Mouse (Mus musculus): ENCODE results near the gene Camta2. TPM values are rescaled to one million over a fixed set of nuclear protein-coding genes. Genes with fewer than 3 reads are reported as not detected.
A peak's percentile ranks its signal among the peaks of the same experiment; 100 is the strongest.

Camta2 gene
- total RNA-seq, 2 experiments from 2014 or later, result 1.5 to 18.7 TPM

GRCm38 (mm10) chr11:70667271-70668150 lies 20.4 kb downstream of the Camta2 start:
- ATAC-seq (replicated peaks; ENCODE audit: poor library complexity, severe bottlenecking), result peak; percentile 29

DNA sequence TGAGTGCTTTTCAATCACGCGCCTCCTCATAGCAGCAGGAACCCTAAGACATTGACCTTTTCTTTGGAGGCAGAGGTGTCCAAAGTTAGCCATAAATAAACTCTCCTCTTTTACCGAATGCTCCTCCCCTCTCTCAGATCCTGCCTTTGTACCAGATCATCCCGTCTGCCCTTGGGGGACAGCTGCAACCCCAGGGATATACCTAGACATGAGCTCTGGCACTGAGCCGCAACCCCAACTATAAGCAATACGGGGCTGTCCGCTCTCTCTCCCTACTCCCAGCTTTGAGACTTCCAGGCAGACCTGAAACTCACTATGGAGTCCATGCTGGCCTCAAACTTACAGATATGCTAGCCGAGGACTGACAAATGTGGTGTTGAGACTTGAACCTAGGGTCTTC lies 21.2 kb downstream of the Camta2 start:
- ATAC-seq (replicated peaks; ENCODE audit: poor library complexity, severe bottlenecking), result no peak

DNA sequence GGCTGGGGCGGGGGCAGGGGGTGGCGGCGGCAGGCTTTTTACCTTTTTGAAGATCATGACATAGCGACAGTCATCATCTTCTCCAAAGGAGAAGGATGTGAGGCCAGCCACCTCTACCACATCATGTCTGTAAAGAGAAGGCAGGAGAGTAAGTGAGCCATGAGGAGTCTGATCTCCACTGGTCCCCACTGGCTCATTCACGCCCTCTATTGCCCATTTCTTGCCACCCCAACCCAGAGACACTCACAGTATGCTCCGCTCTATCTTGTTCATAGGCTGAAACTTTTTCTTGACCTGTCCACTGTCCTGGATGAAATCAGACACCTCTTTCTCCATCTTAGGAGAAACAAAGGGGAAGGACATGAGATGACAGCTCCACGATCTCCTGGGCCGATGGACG lies 23.2 kb downstream of the Camta2 start:
- ATAC-seq (replicated peaks; ENCODE audit: poor library complexity, severe bottlenecking), result no peak

DNA sequence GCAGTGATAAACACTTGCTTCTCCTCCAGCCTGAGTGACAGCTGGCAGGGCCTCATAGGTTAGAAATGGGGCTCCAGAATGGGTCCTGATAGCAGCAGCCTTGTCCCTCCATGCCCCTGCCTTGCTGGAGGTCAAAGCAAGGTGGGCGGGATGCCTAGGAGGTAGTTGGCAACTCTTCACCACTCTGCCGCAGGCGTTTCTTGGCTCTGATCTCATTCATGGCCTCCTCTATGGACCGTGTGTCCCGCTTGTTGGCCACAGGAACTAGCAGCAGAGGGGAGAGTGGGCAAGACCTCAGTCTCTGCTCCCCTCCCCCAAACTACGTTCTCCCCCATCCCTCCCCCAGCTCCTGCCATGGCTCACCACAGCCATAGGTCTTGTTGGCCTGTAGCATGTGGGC lies 23.9 kb downstream of the Camta2 start:
- ATAC-seq (replicated peaks; ENCODE audit: poor library complexity, severe bottlenecking), result no peak

DNA sequence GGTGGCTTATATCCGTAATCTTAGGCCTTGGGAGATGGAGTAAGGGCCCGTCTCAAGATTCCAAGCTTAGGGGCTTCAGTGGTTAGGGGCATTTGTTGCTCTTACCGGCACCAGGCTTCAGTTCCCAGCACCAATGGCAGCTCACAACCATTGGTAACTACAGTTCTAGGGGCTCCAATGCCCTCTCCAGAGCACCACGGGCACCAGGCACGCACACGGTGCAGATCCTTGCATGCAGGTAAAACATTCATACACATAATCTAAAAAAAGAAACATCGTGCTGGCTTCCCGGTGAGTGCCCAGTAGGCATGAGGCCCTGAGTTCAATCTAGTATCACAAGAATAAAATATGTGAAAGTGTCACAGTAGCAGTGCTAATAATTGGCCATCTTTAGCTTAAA lies 24.8 kb downstream of the Camta2 start:
- no peak for ATAC-seq (replicated peaks; ENCODE audit: poor library complexity, severe bottlenecking)

DNA sequence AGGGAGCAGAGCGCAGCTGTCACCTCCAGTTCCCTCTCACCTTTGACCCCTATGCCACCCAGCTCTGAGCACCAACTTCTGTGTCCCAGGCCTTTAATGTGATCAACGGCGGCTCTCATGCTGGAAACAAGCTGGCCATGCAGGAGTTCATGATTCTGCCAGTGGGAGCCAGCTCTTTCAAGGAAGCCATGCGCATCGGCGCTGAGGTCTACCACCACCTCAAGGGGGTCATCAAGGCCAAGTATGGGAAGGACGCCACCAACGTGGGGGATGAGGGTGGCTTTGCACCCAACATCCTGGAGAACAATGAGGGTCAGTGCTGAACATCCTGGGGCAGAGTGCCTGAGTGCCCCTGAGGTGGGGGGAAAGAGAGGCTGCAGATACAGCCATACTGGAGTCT lies 27.3 kb downstream of the Camta2 start:
- ATAC-seq (replicated peaks; ENCODE audit: poor library complexity, severe bottlenecking), result no peak

GRCm38 (mm10) chr11:70658942-70659341 lies 29.0 kb downstream of the Camta2 start:
- no peak for ATAC-seq (replicated peaks; ENCODE audit: poor library complexity, severe bottlenecking)

GRCm38 (mm10) chr11:70658521-70658920 lies 29.4 kb downstream of the Camta2 start:
- ATAC-seq (replicated peaks; ENCODE audit: poor library complexity, severe bottlenecking), result no peak

DNA sequence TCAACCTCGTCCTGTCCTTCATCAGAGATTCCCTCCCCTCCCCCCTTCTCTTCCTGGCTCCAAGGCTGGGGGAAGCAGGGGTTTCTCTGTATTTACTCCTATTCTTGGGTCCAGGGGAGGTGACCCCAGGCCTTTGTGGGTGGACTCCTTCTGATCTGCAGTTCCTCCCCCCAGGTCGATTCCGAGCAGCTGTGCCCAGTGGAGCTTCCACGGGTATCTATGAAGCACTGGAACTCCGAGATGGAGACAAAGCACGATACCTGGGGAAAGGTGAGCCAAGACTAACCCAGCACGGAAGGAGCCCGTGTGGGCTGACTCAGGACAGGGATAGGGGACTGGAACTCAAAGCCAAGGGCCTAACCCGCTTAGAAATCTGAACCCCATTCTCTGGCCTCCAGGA lies 29.9 kb downstream of the Camta2 start:
- no peak for ATAC-seq (replicated peaks; ENCODE audit: poor library complexity, severe bottlenecking)

- ATAC-seq (replicated peaks; ENCODE audit: poor library complexity, severe bottlenecking), result no peak
Observed at GRCm38 (mm10) chr11:70657573-70657972, 30.3 kb downstream of the Camta2 start.

- no peak for ATAC-seq (replicated peaks; ENCODE audit: poor library complexity, severe bottlenecking)
Observed at GRCm38 (mm10) chr11:70656964-70657363, 30.9 kb downstream of the Camta2 start, which contains the start of gene Eno3. Eno3 (plus strand) TSS chr11:70657202.

DNA sequence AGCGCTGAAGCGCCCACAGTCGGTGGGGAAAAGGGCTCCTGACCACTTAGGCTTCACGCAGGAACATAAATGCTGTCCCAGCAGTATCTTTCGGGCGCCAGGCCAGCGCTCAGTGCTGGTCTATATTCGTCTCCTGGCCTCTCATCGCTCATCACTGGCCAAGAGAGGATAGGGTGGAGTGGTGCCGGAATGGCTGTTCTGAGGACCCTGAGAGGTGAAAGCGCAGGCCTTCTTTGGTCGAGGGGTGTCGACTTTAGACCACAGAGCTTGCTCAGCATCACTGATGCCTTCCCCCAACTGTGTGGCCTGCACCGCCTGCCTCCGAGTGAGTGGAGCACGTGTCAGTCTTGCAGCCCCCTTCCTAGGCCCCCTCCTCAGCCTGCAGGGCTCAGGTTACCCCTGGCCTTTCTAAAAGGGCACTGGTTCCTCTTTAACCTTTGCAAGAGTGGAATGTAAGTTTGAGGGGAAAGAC lies 31.4 kb downstream of the Camta2 start:
- ATAC-seq (replicated peaks; ENCODE audit: poor library complexity, severe bottlenecking), result no peak

GRCm38 (mm10) chr11:70655571-70656455 lies 32.1 kb downstream of the Camta2 start:
- peak; percentile 9 for ATAC-seq (replicated peaks; ENCODE audit: poor library complexity, severe bottlenecking)

DNA sequence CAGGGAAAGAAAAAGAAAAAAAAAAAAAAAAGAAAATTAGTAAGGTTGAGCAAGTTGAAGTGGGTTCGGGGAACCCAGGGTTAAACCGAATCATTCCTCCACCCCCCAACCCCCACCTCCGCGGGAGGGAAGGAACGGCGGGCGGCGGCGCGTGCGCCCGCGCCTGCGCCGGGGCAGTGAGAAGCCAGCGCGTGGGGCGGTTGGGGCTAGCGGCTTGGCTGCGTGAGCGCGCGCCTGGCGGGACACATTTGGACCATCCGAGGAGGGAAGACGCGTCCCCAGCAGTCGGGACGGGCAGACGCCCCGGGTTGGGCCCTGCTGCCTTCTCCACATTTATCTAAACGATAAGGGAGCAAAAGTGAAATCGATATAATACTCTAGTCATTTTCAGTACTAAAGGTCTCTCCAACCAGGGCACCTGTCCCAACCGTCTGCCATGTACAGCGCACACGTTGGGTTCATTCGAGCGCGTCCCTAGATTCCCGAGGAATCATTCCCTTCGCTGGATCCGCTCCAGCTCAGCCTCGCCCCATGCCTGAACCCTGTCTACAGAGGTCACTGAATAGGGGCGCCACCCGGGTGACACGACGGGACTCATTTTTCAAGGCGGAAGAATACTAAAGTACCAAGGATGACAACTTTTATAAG lies 32.9 kb downstream of the Camta2 start:
- ATAC-seq (replicated peaks; ENCODE audit: poor library complexity, severe bottlenecking), result peak; percentile 30

GRCm38 (mm10) chr11:70654198-70654922 lies 33.5 kb downstream of the Camta2 start, which contains the start of gene Pfn1:
Pfn1 (minus strand) TSS chr11:70654644.
- ATAC-seq (replicated peaks; ENCODE audit: poor library complexity, severe bottlenecking), result peak; percentile 35

DNA sequence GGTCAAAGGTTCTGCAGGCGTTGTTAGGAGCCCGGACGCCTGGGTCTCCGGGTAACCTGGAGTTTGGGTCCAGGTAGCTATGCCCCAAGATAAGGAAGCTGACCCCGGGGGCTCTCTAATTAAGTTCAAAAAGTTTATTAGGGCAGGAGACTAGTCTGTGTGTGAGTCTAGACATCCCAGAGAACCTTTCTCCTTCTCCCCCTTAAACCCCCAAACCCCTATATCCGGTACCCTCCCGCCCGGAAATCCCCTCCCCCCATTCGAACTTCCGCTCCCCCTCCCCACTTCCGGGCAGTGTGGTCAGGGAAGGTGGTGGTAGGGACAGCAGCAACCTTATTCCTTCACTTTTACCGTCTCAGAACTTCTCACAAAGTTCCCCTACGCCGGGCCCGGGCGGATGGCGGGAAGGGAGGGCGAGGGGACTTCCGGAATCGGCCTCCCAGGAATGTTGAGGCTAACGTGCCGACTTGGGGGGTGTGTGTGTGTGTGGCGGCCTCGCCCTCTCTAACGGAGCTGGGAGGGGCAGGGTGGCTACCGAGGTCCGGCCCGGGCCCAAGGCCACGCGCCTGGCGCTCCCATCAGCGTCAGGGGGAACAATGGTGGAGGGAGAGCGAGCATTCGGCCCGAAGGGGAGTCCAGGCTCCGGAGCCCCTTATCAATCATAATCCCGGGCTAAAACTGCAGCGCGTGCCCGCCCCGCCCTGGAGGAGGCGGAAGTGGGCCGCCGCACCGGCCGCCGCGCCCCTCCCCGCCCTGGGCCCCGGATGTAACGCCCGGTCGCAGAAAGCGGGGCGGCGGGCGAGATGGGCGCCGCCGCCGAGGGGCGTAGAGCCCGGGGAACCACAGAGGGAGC lies 34.3 kb downstream of the Camta2 start:
- ATAC-seq (replicated peaks; ENCODE audit: poor library complexity, severe bottlenecking), result peak; percentile 20

- ATAC-seq (replicated peaks; ENCODE audit: poor library complexity, severe bottlenecking), result peak; percentile 16; the same call in 1 of the 2 replicates
Observed at GRCm38 (mm10) chr11:70652884-70653344, 35.0 kb downstream of the Camta2 start.

DNA sequence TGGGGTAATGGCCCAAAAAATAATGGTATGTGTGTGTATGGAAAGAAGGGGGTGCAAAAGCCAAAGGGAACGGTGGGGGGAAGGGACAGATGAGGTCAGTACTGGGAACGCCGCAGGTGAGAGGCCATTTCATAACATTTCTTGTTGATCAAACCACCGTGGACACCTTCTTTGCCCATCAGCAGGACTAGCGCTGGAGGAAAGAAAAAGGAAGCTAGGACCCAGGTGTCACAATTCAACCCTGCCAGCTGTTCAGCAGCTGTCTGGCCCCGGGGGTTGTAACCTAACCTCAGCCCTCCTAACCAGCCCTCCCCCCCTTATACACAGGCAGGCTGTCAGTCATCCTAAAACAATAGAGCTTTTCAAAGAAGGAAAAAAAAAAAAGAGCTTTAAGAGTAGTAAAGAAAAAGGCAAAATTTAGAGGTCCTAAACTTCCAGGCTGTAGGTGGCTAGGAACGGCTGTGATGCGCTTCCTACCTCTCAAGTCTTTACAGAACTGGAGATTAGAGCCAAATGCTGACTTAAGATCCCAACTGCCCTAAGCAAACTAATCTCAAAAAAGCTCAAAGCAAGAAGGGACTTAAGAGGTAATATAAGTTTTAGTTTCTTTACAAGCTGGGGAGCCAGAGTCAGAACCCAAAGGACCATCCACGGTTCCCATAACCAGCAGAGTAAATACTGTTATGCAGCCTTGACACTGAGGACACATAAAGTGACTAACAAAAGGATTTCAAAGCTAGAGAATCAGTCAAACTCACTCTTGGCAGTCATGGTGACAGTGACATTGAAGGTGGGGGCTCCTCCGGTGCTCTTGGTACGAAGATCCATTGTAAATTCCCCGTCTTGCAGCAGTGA lies 35.6 kb downstream of the Camta2 start:
- no peak for ATAC-seq (replicated peaks; ENCODE audit: poor library complexity, severe bottlenecking)
